Mouse (Mus musculus): ENCODE results near the gene Gm11596. TPM values are rescaled to one million over a fixed set of nuclear protein-coding genes. Genes with fewer than 3 reads are reported as not detected.
"Not testable (repeated sequence)": the region's sequence is repeated elsewhere in the genome, so short reads cannot be mapped to it uniquely, and the experiment has no call there.

Gene Gm11596
- total RNA-seq (2021): not detected

- DNase-seq: no peak
- intact Hi-C loops (cut with DNase I): no loop called here
Observed at GRCm38 (mm10) chr11:99793367-99793766, at the start of gene Gm11596. TSS of gene Gm11596 (minus strand) at chr11:99793467.

DNA sequence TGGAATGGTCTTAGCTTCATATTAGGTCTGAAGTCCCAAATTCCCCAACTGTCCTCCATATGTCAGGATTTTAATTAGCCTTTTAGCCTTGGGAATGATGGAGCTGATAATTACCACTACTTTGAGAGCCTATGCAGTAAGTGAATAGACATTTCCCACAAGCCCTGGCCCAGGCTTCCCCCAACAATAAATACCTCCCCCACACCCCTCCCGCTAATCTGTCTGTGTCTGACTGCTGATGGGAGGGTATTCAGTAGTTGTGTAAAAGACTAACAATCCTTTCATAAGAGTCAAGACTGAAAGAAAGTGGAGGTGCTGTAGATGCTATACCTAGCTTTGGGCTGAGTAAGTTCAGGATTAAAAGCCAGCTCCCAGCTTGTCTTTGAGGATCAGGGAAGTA is 48.9 kb upstream of the Gm11596 start:
- no peak for DNase-seq
- intact Hi-C loops (cut with DNase I): no loop called here

DNA sequence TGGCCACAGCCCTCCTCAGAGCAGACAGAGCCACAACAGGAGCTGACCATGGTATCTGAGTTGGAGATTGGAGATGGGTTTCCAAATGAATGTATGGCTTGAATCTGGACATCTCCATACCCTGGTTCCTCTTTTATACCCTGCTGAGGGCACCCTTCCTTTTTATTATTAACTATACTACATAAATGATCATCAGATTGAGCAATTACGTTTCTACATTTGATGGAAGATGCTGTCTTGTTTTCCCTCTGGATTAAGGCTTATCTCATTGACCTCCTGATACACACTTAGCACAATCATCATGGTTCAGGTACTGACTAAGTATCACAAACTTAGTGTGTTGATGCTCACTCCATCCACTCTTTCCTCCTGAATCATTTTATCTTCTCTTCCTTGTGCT is 44.7 kb upstream of the Gm11596 start, which contains the start of gene 2300003K06Rik:
TSS of gene 2300003K06Rik (minus strand) at position 101 of the 400 bp plus-strand sequence.
- intact Hi-C loops (cut with DNase I): no loop called here
- DNase-seq: no peak

DNA sequence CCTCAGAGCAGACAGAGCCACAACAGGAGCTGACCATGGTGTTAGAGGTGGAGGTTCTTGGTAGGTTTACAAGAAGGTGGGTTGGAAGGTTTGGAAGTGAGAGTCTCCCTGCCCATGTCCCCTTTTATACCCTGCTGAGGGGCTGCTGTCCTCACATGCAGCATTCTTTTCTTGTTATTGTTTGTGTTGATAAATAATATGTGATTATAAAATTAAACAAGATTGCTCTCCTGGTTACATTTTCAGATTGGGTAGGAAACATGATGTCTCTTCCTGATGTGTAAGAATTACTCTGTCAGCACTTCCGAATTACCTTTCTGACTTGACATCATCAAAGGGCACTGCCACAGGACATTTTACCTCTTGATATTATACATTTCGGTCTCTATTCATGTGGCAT is 22.3 kb upstream of the Gm11596 start, which contains the start of gene Gm11564:
TSS of gene Gm11564 (minus strand) at position 101 of the 400 bp plus-strand sequence.
- DNase-seq; intact Hi-C loops (cut with DNase I): not testable (repeated sequence)

DNA sequence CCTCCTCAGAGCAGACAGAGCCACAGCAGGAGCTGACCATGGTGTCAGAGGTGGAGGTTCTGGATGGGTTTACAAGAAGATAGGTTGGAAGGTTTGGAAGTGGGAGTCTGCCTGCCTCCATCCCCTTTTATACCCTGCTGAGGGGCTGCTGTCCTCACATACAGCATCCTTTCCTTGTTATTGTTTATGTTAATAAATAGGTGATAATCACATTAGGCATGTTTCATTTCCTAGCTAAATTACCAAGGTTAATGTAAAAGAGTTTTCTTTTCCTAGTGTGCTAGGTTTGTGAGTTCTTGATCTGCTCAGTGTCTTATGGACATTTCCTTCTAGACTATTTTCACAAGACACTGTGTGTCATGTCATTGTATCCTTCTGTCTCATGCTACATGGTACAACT is 16.5 kb upstream of the Gm11596 start, which contains the start of gene Krtap4-13:
TSS of gene Krtap4-13 (minus strand) at position 101 of the 400 bp plus-strand sequence.
- DNase-seq; intact Hi-C loops (cut with DNase I): not testable (repeated sequence)

DNA sequence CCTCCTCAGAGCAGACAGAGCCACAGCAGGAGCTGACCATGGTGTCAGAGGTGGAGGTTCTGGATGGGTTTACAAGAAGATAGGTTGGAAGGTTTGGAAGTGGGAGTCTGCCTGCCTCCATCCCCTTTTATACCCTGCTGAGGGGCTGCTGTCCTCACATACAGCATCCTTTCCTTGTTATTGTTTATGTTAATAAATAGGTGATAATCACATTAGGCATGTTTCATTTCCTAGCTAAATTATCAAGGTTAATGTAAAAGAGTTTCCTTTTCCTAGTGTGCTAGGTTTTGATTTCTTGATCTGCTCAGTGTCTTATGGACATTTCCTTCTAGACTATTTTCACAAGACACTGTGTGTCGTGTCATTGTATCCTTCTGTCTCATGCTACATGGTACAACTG is 11.1 kb upstream of the Gm11596 start, which contains the start of gene Gm11554:
TSS of gene Gm11554 (minus strand) at position 101 of the 400 bp plus-strand sequence.
- intact Hi-C loops (cut with DNase I): not testable (repeated sequence)

GRCm38 (mm10) chr11:99798832-99799231 is 5.6 kb upstream of the Gm11596 start, which contains the start of gene Gm11569:
TSS of gene Gm11569 (minus strand) at chr11:99798932.
- intact Hi-C loops (cut with DNase I); DNase-seq: not testable (repeated sequence)

More for the DNA sequence above, 11.1 kb upstream of the Gm11596 start, which contains the start of gene Gm11554:
- not testable (repeated sequence) for DNase-seq

DNA sequence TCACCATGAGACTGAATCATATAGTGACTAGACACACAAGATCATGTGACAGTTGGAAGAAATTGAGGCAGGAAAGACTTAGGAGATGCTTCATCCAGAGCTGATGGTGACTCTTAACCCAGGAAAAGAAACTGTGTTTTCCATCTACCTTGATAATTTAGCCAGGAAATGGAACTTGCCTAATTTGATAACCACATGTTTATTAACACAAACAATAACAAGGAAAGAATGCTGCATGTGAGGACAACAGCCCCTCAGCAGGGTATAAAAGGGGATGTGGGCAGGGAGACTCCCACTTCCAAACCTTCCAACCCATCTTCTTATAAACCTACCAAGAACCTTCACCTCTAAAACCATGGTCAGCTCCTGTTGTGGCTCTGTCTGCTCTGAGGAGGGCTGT is 8.4 kb downstream of the Gm11596 start, which contains the start of gene Krtap4-9:
TSS of gene Krtap4-9 (plus strand) at position 301 of the 400 bp plus-strand sequence.
- intact Hi-C loops (cut with DNase I); DNase-seq: not testable (repeated sequence)

DNA sequence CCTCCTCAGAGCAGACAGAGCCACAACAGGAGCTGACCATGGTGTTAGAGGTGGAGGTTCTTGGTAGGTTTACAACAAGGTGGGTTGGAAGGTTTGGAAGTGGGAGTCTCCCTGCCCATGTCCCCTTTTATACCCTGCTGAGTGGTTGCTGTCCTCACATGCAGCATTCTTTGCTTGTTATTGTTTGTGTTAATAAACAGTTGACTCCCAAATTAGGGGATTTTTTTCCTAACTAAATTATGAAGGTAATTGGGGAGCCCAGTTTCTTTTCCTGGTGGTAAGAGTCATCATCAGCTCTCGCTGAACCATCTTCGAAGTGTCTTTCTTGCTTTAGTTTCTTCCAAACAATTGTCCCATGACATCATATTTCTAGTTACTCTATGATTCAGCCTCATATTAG is 12.7 kb downstream of the Gm11596 start, which contains the start of gene Krtap4-8:
TSS of gene Krtap4-8 (minus strand) at position 101 of the 400 bp plus-strand sequence.
- DNase-seq: no peak
- intact Hi-C loops (cut with DNase I): no loop called here

GRCm38 (mm10) chr11:99778401-99778800 is 14.9 kb downstream of the Gm11596 start:
- DNase-seq: no peak
- intact Hi-C loops (cut with DNase I): no loop called here

DNA sequence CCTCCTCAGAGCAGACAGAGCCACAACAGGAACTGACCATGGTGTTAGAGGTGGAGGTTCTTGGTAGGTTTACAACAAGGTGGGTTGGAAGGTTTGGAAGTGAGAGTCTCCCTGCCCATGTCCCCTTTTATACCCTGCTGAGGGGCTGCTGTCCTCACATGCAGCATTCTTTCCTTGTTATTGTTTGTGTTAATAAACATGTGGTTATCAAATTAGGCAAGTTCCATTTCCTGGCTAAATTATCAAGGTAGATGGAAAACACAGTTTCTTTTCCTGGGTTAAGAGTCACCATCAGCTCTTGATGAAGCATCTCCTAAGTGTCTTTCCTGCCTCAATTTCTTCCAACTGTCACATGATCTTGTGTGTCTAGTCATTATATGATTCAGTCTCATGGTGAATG is 20.5 kb downstream of the Gm11596 start, which contains the start of gene Gm11595:
TSS of gene Gm11595 (minus strand) at position 101 of the 400 bp plus-strand sequence.
- intact Hi-C loops (cut with DNase I): not testable (repeated sequence)

GRCm38 (mm10) chr11:99768410-99768809 is 24.9 kb downstream of the Gm11596 start:
- intact Hi-C loops (cut with DNase I): no loop called here
- DNase-seq: no peak

More for the DNA sequence above, 20.5 kb downstream of the Gm11596 start, which contains the start of gene Gm11595:
- not testable (repeated sequence) for DNase-seq

DNA sequence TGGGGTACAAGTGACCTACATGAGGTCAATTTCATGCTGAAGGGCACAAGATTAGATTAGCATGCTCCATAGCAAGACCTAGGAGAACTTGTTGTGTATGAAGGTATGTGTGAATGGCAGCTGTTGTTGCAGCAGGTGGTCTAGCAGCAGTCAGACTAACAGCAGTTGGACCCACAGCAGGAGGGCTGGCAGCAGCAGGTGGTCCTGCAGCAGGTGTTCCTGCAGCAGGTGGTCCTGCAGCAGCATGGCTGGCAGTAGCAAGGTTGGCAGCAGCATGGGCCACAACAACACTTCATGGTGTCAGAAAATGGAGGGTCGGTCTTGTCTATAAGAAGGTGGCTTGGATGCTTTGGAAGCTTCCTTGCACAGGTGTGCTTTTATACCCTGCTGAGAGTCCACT is 34.4 kb downstream of the Gm11596 start:
- DNase-seq: no peak
- intact Hi-C loops (cut with DNase I): no loop called here

DNA sequence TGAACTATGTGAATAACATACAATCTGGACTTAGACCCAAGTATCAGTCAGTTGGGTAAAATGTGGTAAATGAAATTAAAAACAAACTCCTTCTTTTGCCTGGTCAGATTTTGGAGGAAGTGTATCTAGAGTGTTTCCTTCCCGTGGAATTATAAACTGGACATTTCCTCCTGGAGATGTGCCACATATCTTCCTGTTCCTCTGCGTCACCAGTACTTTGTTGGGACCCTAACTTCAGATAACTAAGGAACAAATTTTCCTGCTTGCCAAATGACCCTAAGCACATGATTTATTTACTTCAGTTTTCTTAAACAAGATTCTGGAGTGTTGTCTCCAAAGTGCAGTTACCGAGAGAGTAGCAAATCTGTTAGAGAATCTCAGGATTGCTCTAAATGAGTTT is 49.3 kb downstream of the Gm11596 start:
- intact Hi-C loops (cut with DNase I): no loop called here
- DNase-seq: no peak

Other genes with a start within 250 kb of the Gm11596 start
- not detected for gene Krtap3-3, start 242.6 kb downstream of the Gm11596 start, total RNA-seq (2021)
- not detected for gene Krtap3-2, start 236.6 kb downstream of the Gm11596 start, total RNA-seq (2021)
- gene Gm11939, start 234.0 kb downstream of the Gm11596 start, total RNA-seq (2021): not detected
- not detected for gene Krtap3-1, start 226.8 kb downstream of the Gm11596 start, total RNA-seq (2021)
- gene Krtap1-5, start 212.5 kb downstream of the Gm11596 start, total RNA-seq (2021): not detected
- gene Krtap1-4, start 209.8 kb downstream of the Gm11596 start, total RNA-seq (2021): not detected
- gene Krtap1-3, start 202.1 kb downstream of the Gm11596 start, total RNA-seq (2021): not detected
- not detected for gene Krtap9-3, start 195.4 kb downstream of the Gm11596 start, total RNA-seq (2021)
- not detected for gene Gm11938, start 190.2 kb downstream of the Gm11596 start, total RNA-seq (2021)
- gene Gm11937, start 183.3 kb downstream of the Gm11596 start, total RNA-seq (2021): not detected
- not detected for gene Krtap2-4, start 178.6 kb downstream of the Gm11596 start, total RNA-seq (2021)
- not detected for gene Gm11562, start 173.0 kb downstream of the Gm11596 start, total RNA-seq (2021)
- not detected for gene Krtap4-1, start 165.2 kb downstream of the Gm11596 start, total RNA-seq (2021)
- not detected for gene Krtap4-2, start 158.4 kb downstream of the Gm11596 start, total RNA-seq (2021)
- not detected for gene Krtap4-7, start 149.4 kb downstream of the Gm11596 start, total RNA-seq (2021)
- not detected for gene Gm11555, start 143.2 kb downstream of the Gm11596 start, total RNA-seq (2021)
- gene Gm11563, start 134.5 kb downstream of the Gm11596 start, total RNA-seq (2021): not detected
- not detected for gene Krtap4-6, start 127.5 kb downstream of the Gm11596 start, total RNA-seq (2021)
- gene Gm14190, start 102.7 kb downstream of the Gm11596 start, total RNA-seq (2021): not detected
- not detected for gene Gm14180, start 59.2 kb downstream of the Gm11596 start, total RNA-seq (2021)
- gene Gm11595, start 20.6 kb downstream of the Gm11596 start, total RNA-seq (2021): not detected
- not detected for gene Krtap4-8, start 12.8 kb downstream of the Gm11596 start, total RNA-seq (2021)
- not detected for gene Krtap4-9, start 8.3 kb downstream of the Gm11596 start, total RNA-seq (2021)
- gene Gm11569, start 5.5 kb upstream of the Gm11596 start, total RNA-seq (2021): not detected
- not detected for gene Gm11554, start 11.0 kb upstream of the Gm11596 start, total RNA-seq (2021)
- not detected for gene Krtap4-13, start 16.4 kb upstream of the Gm11596 start, total RNA-seq (2021)
- not detected for gene Gm11564, start 22.2 kb upstream of the Gm11596 start, total RNA-seq (2021)
- not detected for gene 2300003K06Rik, start 44.6 kb upstream of the Gm11596 start, total RNA-seq (2021)
- not detected for gene Krtap4-16, start 58.1 kb upstream of the Gm11596 start, total RNA-seq (2021)
- gene Gm11568, start 64.5 kb upstream of the Gm11596 start, total RNA-seq (2021): not detected
- gene Gm11559, start 71.0 kb upstream of the Gm11596 start, total RNA-seq (2021): not detected
- gene Krtap9-1, start 79.9 kb upstream of the Gm11596 start, total RNA-seq (2021): not detected
- not detected for gene Gm11567, start 85.7 kb upstream of the Gm11596 start, total RNA-seq (2021)
- not detected for gene Krtap31-1, start 114.5 kb upstream of the Gm11596 start, total RNA-seq (2021)
- not detected for gene Gm11565, start 121.3 kb upstream of the Gm11596 start, total RNA-seq (2021)
- not detected for gene Krtap31-2, start 142.8 kb upstream of the Gm11596 start, total RNA-seq (2021)
- not detected for gene Krtap9-5, start 155.0 kb upstream of the Gm11596 start, total RNA-seq (2021)
- gene Krtap29-1, start 185.6 kb upstream of the Gm11596 start, total RNA-seq (2021): not detected
- gene Krtap16-1, start 193.1 kb upstream of the Gm11596 start, total RNA-seq (2021): not detected
- gene Krtap17-1, start 200.5 kb upstream of the Gm11596 start, total RNA-seq (2021): not detected
- gene Krt33a, start 222.7 kb upstream of the Gm11596 start, total RNA-seq (2021): under 1 TPM in 1 of 2 experiments, not detected in 1; 0.30 TPM
- not detected for gene Krt33b, start 236.4 kb upstream of the Gm11596 start, total RNA-seq (2021)
- gene Krt34, start 248.1 kb upstream of the Gm11596 start, total RNA-seq (2021): not detected

Measured in left cerebral cortex, postnatal 4 days (tissue).